Mouse (Mus musculus) hindbrain, embryonic 16.5 days (tissue): ENCODE data around the gene 1700016H13Rik. TPM values are rescaled to one million over a fixed set of nuclear protein-coding genes. Genes with fewer than 3 reads are reported as not detected.

ENCODE experiments used
- ATAC-seq: fragments of 200-750 bp; cut with Nextera tagmentation; 2 replicates; pipeline ENCODE4 v1.8.0; 2017; ENCODE audit warnings: moderate TSS enrichment, moderate library complexity
- H3K27ac ChIP-seq: fragments of 300-500 bp; sonication (generic); 2 replicates; pipeline ENCODE4 v1.5.1; 2014; ENCODE audit warnings: low read depth, mild to moderate bottlenecking, control low read depth, low read length, moderate library complexity
- H3K27me3 ChIP-seq: fragments of 300-500 bp; sonication (generic); replicated peaks from 2 replicates; pipeline ENCODE4 v1.6.1; 2014; ENCODE audit warnings: low read length; ENCODE audit not compliant: control insufficient read depth, insufficient read depth
- H3K36me3 ChIP-seq: fragments of 300-500 bp; sonication (generic); 2 replicates; pipeline ENCODE4 v1.6.1; 2014; ENCODE audit warnings: mild to moderate bottlenecking, low read length, moderate library complexity, mixed read lengths; ENCODE audit not compliant: control insufficient read depth, insufficient read depth
- H3K4me1 ChIP-seq: fragments of 300-500 bp; sonication (generic); 2 replicates; pipeline ENCODE4 v1.6.1; 2014; ENCODE audit warnings: low read depth, low read length; ENCODE audit not compliant: control insufficient read depth, insufficient read depth
- H3K4me2 ChIP-seq: fragments of 300-500 bp; sonication (generic); 2 replicates; pipeline ENCODE4 v1.6.1; 2014; ENCODE audit warnings: mild to moderate bottlenecking, low read length, control low read depth, moderate library complexity
- H3K4me3 ChIP-seq: fragments of 300-500 bp; sonication (generic); 2 replicates; pipeline ENCODE4 v1.5.1; 2014; ENCODE audit warnings: mild to moderate bottlenecking, low read length, control low read depth, moderate library complexity
- H3K9ac ChIP-seq: fragments of 300-500 bp; sonication (generic); 2 replicates; pipeline ENCODE4 v1.6.1; 2014; ENCODE audit warnings: low read depth, mild to moderate bottlenecking, control low read depth, low read length, moderate library complexity
- H3K9me3 ChIP-seq: fragments of 300-500 bp; sonication (generic); 2 replicates; pipeline ENCODE4 v1.6.1; 2014; ENCODE audit warnings: mild to moderate bottlenecking, low read length, moderate library complexity; ENCODE audit not compliant: control insufficient read depth
- WGBS: fragments of 180-500 bp; shearing (Covaris S2); extraction: QIAGEN DNeasy Blood & Tissue Kit; methylation state at CpG from one replicate; pipeline ENCODE4 v1.1.7; 2014; 5-methylcytosine and 5-hydroxymethylcytosine counted together
- polyA plus RNA-seq: library from polyadenylated mRNA; unstranded; fragments of >200 nt; fragmentation: Nextera tagmentation; extraction: Ambion mirVana; gene quantifications from 2 replicates; pipeline ENCODE4 v1.2.1, GENCODE M21; 2015

The 1700016H13Rik gene
- polyA plus RNA-seq, 1 experiment from 2014 or later, result 0.28 TPM

- H3K9ac ChIP-seq, result no peak overlapping the region
- no peaks in the 10 kb centered on the region for H3K9me3 ChIP-seq
- H3K27ac ChIP-seq, result no peak overlapping the region
- peak; percentile 35; the same call in 1 of the 2 replicates for ATAC-seq
- no peaks in the 10 kb centered on the region for H3K36me3 ChIP-seq
- peak overlapping the region; percentile 100 for H3K4me2 ChIP-seq
- H3K4me1 ChIP-seq, result peaks cover 19% of the 10 kb centered on the region
- peak overlapping the region; percentile 67 for H3K4me3 ChIP-seq
- peaks cover 11% of the 10 kb centered on the region for H3K27me3 ChIP-seq
- WGBS, result 2% methylated on average over 27 of the region's 28 CpGs
These were observed 37.3 kb upstream of the 1700016H13Rik start for GRCm38 (mm10) chr5:103693041-103693641.

- Histone ChIP-seq H3K36me3 (no peaks in the 10 kb centered on the region), H3K27ac (no peak overlapping the region), H3K4me1 (peaks cover 19% of the 10 kb centered on the region), H3K9me3 (no peaks in the 10 kb centered on the region), H3K9ac (peak overlapping the region; percentile 64), H3K27me3 (peaks cover 11% of the 10 kb centered on the region), H3K4me3 (peak overlapping the region; percentile 67), H3K4me2 (peak overlapping the region; percentile 100)
- no peak; the same call in 1 of the 2 replicates for ATAC-seq
- 0% methylated on average over 34 of the region's 34 CpGs for WGBS
These were observed 36.8 kb upstream of the 1700016H13Rik start for GRCm38 (mm10) chr5:103692531-103693040.

- no peaks in the 10 kb centered on the region for H3K9me3 ChIP-seq
- 5% methylated on average over 48 of the region's 50 CpGs for WGBS
- peak within 1 kb of the TSS; percentile 67 for H3K4me3 ChIP-seq
- ATAC-seq, result peak; percentile 91
- H3K4me1 ChIP-seq, result peaks cover 19% of the 10 kb centered on the region
- H3K27me3 ChIP-seq, result peaks cover 11% of the 10 kb centered on the region
- peak within 1 kb of the TSS; percentile 100 for H3K4me2 ChIP-seq
- H3K36me3 ChIP-seq, result no peaks in the 10 kb centered on the region
- H3K27ac ChIP-seq, result no peak within 1 kb of the TSS
- H3K9ac ChIP-seq, result peak within 1 kb of the TSS; percentile 64
These were observed 36.1 kb upstream of the 1700016H13Rik start, which contains the start of gene Aff1 for GRCm38 (mm10) chr5:103691624-103692530. Gene Aff1 (plus strand): TSS chr5:103692374.

DNA sequence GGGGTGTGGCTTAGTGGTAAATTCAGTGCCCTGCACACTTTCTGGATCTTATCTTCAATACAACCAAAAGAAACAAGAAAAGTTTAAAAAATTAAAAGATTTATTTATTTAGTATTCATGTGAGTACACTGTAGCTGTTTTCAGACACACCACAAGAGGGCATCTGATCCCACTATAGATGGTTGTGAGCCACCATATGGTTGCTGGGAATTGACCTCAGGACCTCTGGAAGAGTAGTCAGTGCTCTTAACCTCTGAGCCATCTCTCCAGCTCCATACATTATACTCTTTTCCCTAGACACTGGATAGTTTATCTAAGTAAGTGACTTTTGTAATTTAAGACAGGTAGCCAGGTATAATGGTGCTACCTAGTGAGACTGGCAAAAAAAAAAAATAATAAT lies 35.4 kb upstream of the 1700016H13Rik start:
- H3K9me3 ChIP-seq, result no peaks in the 10 kb centered on the region
- H3K4me2 ChIP-seq, result no peak overlapping the region
- H3K9ac ChIP-seq, result no peak overlapping the region
- H3K4me3 ChIP-seq, result no peak overlapping the region
- H3K27ac ChIP-seq, result no peak overlapping the region
- peaks cover 11% of the 10 kb centered on the region for H3K27me3 ChIP-seq
- H3K36me3 ChIP-seq, result no peaks in the 10 kb centered on the region
- no peak for ATAC-seq
- H3K4me1 ChIP-seq, result peaks cover 19% of the 10 kb centered on the region

GRCm38 (mm10) chr5:103690190-103690589 lies 34.4 kb upstream of the 1700016H13Rik start:
- H3K27ac ChIP-seq, result no peak overlapping the region
- ATAC-seq, result no peak
- peaks cover 19% of the 10 kb centered on the region for H3K4me1 ChIP-seq
- WGBS, result 90% methylated on average over 8 of the region's 8 CpGs
- peaks cover 11% of the 10 kb centered on the region for H3K27me3 ChIP-seq
- H3K36me3 ChIP-seq, result no peaks in the 10 kb centered on the region
- H3K4me3 ChIP-seq, result no peak overlapping the region
- no peak overlapping the region for H3K4me2 ChIP-seq
- no peaks in the 10 kb centered on the region for H3K9me3 ChIP-seq
- H3K9ac ChIP-seq, result no peak overlapping the region

DNA sequence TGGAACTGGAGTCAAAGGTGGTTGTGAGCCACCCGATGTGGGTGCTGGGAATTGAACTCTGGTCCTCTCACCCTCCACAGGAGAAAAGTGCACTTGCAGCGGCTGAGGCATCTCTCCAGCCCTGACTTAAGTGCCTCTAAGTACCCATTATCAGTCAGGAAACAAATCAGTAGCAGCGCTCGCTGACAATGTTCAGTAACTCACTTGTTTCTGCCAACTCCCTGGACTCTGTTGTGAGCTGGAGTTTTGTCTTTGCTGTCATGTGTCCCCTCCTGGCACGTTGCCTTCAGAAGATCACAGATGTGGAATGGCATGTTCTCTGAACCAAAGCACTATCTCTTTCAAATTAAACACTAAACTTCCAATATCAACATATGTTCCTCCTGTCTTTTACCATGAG lies 33.8 kb upstream of the 1700016H13Rik start:
- no peak overlapping the region for H3K4me3 ChIP-seq

DNA sequence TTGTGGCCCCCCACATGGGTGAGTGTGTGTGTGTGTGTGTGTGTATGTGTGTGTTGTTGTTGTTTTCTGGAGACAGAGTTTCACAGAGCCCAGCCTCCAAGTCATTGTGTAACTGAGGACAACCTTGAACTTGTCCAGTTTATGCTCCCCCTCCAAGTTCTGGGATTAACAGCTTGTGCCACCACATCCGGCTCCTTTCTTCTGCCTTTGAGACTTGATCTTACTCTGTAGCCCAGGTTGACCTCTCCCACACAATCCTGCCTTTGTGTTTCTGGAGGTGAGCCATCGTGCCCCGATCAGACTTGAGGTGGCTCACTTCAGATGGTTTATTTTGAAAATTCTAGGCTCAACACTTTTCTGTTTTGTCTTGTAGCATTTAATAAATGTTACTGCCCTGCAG lies 26.0 kb upstream of the 1700016H13Rik start:
- no peaks in the 10 kb centered on the region for H3K4me1 ChIP-seq
- no peak overlapping the region for H3K9ac ChIP-seq
- WGBS, result 72% methylated on average over 3 of the region's 3 CpGs
- H3K4me3 ChIP-seq, result no peak overlapping the region
- no peaks in the 10 kb centered on the region for H3K9me3 ChIP-seq
- no peaks in the 10 kb centered on the region for H3K36me3 ChIP-seq
- no peak overlapping the region for H3K4me2 ChIP-seq
- no peak for ATAC-seq
- no peaks in the 10 kb centered on the region for H3K27me3 ChIP-seq
- H3K27ac ChIP-seq, result no peak overlapping the region

More for the DNA sequence above, 33.8 kb upstream of the 1700016H13Rik start:
- WGBS, result 74% methylated on average over 5 of the region's 5 CpGs
- Histone ChIP-seq H3K9me3 (no peaks in the 10 kb centered on the region), H3K4me1 (peaks cover 19% of the 10 kb centered on the region), H3K27me3 (peaks cover 8% of the 10 kb centered on the region), H3K36me3 (no peaks in the 10 kb centered on the region), H3K4me2 (no peak overlapping the region), H3K27ac (no peak overlapping the region), H3K9ac (no peak overlapping the region)
- no peak for ATAC-seq

DNA sequence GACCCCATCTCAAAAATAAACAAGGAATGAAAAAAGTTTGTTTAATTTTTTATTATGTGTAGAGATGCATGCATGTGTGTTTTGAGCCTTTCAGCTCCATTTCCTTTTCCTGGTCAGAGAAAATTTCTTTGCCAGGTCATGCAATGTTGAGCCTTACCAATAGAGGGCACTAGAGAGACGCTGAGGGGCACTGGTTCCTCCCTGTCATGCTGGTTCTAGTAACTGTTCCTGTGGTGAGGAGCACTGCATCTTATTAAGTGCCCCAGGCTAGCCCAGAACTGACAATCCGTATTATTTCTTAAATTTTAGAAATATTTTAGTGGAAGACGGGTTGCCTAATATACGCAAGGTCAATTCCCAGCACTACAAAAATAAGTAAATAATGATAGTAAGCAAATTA lies 24.6 kb upstream of the 1700016H13Rik start:
- 43% methylated on average over 4 of the region's 4 CpGs for WGBS

DNA sequence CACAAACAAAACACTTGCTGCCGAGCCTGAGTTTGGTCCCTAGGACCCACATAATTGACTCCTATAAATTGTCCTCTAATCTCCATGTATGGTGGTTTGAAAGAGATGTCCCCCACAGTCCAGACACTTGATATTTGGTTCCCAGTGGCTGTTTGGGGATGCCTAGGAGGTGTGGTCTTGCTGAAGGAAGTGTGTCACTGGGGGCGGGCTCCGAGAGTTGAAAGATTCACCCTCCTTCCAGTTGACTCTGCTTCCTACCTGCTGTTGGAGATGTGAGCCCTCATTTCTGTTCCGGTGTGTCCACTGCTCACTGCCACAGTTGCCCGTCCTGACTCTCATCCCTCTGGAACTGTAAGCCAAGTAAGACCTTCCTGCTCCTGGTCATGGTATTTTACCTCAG lies 23.2 kb upstream of the 1700016H13Rik start:
- WGBS, result 97% methylated on average over 5 of the region's 5 CpGs
- H3K9me3 ChIP-seq, result no peaks in the 10 kb centered on the region
- no peak overlapping the region for H3K4me3 ChIP-seq
- no peak overlapping the region for H3K4me2 ChIP-seq
- H3K27me3 ChIP-seq, result no peaks in the 10 kb centered on the region
- H3K27ac ChIP-seq, result no peak overlapping the region
- no peak for ATAC-seq
- no peak overlapping the region for H3K9ac ChIP-seq
- no peaks in the 10 kb centered on the region for H3K36me3 ChIP-seq
- no peaks in the 10 kb centered on the region for H3K4me1 ChIP-seq

More for the DNA sequence above, 24.6 kb upstream of the 1700016H13Rik start:
- Histone ChIP-seq H3K4me2 (no peak overlapping the region), H3K4me3 (no peak overlapping the region), H3K27me3 (no peaks in the 10 kb centered on the region), H3K9ac (no peak overlapping the region), H3K4me1 (no peaks in the 10 kb centered on the region), H3K27ac (no peak overlapping the region), H3K9me3 (no peaks in the 10 kb centered on the region), H3K36me3 (no peaks in the 10 kb centered on the region)
- no peak for ATAC-seq
